Mouse (Mus musculus) c-Kit-positive CD71-positive TER-119-positive erythroid progenitor cells, embryonic 14.5 days (primary cell): Measurements from ENCODE around the gene Gm13694.

ENCODE experiments used
- DNase-seq: peaks from one replicate; pipeline ENCODE4 v3.0.0-alpha.2; 2013; ENCODE audit warnings: low spot score

Gene Gm13694

GRCm38 (mm10) chr2:84025217-84025616 is 46.5 kb downstream of the Gm13694 start:
- no peak for DNase-seq
